Mouse (Mus musculus) Patski (cell line): ENCODE measurements around the gene Arhgap10. TPM values are rescaled to one million over a fixed set of nuclear protein-coding genes. Genes with fewer than 3 reads are reported as not detected.
A peak's percentile ranks its signal among the peaks of the same experiment; 100 is the strongest.

Experiments used
- ATAC-seq: fragments of 100-300 bp; one replicate; pipeline ENCODE4 v1.8.0; 2021
- CTCF ChIA-PET: fragments of 350-600 bp; sonication (Branson Sonifier 250); formaldehyde crosslinking; loops from one replicate; lab custom pipeline; 2022; ENCODE audit warnings: inconsistent platforms; lab: Charles Lee
- POLR2A ChIA-PET: fragments of 350-600 bp; sonication (Branson Sonifier 250); formaldehyde crosslinking; loops from one replicate; lab custom pipeline; 2022; ENCODE audit warnings: antibody characterized with exemption, inconsistent platforms; lab: Charles Lee
- DNase-seq: peaks from one replicate; pipeline ENCODE4 v3.0.0-alpha.2; 2011; ENCODE audit warnings: low read depth, low spot score
- H3K27me3 ChIP-seq: fragments of 371-371 bp; one replicate; pipeline ENCODE4 v1.5.1; 2021
- CTCF ChIP-seq: fragments of 100-300 bp; IDR thresholded peaks from one replicate; pipeline ENCODE4 v1.5.1; 2021
- in situ Hi-C: fragments of 300-500 bp; cut with MboI; formaldehyde crosslinking; loops from 3 replicates; pipeline ENCODE4 v1.11.1; 2018; ENCODE audit warnings: low pct_unique_long_range_greater_than_20kb, mixed read lengths
- polyA plus RNA-seq: library from polyadenylated mRNA; unstranded; gene quantifications from one replicate; pipeline ENCODE4 v1.2.3, GENCODE M21; 2021

Gene Arhgap10
- polyA plus RNA-seq, 1 experiment from 2014 or later = 45.5 TPM

DNA sequence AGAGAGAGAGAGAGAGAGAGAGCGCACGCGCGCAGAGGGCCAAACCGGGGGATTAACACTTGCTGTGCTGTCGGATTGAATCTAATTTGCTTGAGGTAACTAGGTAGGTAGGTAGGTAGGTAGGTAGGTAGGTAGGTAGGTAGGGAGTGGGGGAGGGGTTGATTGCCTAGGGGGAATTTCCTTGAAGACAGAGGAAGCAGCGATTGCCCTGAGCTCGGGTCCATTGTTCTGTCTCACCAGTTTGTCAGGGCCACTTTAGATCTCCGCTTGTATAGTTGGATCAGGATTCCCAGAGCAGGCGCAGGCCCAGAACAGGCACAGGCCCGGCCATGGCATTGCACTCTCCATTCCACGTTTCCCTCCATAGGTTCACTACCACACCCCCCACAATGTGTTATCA lies 19.1 kb upstream of the Arhgap10 start:
- ChIA-PET POLR2A (interaction anchor here (0.6 kb wide), 1 partner anchor 86 kb away, joined by 3 read pairs; no protein-coding TSS in a partner anchor), CTCF (interaction anchor here (1.2 kb wide), 2 partner anchors 16 to 20 kb away, joined by 3 read pairs; no protein-coding TSS in a partner anchor)
- in situ Hi-C loops = no loop called here
- H3K27me3 ChIP-seq = no peaks in the 10 kb centered on the region
- ATAC-seq (no peak), DNase-seq (no peak)
- no peak for TF ChIP-seq CTCF

DNA sequence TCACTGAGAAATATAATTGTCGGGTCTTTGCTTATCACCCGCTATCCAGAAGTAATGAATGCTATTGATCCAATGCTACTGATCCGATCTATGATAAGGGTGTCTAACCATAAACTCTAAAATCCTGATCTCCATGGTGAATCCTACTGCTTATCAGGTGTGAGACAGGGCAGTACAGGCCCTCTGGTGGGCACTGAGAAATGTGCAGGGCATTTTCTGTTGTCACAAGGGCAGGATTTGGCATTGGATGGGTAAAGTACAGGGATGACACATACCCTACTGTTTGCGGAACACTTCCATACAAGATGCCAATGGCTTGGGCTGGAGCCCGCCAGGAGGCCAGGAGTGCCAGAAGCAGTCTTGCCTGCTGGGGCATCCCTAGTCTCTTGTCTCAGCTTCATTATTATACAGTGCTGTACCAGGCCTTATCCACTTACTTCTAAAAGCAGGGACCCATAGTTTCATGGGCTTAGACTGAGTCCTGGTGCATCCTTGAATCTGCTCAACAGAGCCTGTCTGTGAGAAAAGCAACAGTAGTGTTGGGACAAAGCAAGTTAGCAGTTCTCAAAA lies 17.4 kb upstream of the Arhgap10 start:
- no peaks in the 10 kb centered on the region for H3K27me3 ChIP-seq
- no peak for DNase-seq
- POLR2A ChIA-PET = interaction anchor here (0.8 kb wide), 1 partner anchor 14 kb away, joined by 3 read pairs; the partner anchor contains the start of gene Prmt9

DNA sequence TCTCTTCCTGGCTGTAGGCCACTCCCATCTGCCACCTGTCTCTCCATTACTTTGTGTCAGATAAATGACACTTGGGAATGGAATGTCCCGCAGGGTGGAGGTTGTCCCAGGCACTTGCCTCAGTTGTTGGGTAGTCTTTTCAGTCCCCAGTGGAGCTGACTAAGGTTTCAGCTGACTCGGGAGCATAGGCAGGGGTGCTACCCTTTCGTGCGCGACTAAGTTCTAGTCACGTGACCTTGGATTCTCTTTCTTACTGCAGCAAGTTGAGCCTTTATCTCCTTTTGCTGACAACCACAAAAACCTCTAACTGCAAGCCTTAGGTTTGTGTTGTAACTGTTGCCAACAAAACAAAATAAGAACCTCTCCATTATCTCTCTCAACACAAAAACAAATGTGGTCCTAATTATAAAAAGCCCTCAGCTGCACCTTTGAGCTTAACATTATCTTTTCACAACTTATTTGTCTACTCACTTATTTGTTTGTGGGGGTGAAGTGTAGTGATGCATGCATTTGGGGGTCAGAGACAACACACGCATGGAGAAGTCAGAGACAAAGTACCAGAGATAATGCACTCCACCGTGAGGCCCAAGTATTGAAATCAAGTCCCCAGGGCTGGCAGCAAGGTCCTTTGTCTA lies 16.7 kb upstream of the Arhgap10 start:
- in situ Hi-C loops = no loop called here
- ChIA-PET POLR2A (interaction anchor here (0.7 to 0.8 kb wide), 2 partner anchors 9 to 15 kb away, joined by 3 read pairs; partner anchors contain the start of gene Prmt9), CTCF (interaction anchor here (1.1 to 1.5 kb wide), 7 partner anchors 9 to 114 kb away, joined by 3 to 13 read pairs (median 6); no protein-coding TSS in a partner anchor)
- TF ChIP-seq CTCF = no peak
- no peaks in the 10 kb centered on the region for H3K27me3 ChIP-seq
- no peak for DNase-seq
- no peak for ATAC-seq

More for the DNA sequence above, 17.4 kb upstream of the Arhgap10 start:
- peak; percentile 87 for TF ChIP-seq CTCF
- ATAC-seq = peak; percentile 95
- CTCF ChIA-PET = interaction anchor here (0.9 to 1.5 kb wide), 6 partner anchors 9 to 112 kb away, joined by 3 to 7 read pairs (median 3); no protein-coding TSS in a partner anchor
- in situ Hi-C loops = no loop called here

DNA sequence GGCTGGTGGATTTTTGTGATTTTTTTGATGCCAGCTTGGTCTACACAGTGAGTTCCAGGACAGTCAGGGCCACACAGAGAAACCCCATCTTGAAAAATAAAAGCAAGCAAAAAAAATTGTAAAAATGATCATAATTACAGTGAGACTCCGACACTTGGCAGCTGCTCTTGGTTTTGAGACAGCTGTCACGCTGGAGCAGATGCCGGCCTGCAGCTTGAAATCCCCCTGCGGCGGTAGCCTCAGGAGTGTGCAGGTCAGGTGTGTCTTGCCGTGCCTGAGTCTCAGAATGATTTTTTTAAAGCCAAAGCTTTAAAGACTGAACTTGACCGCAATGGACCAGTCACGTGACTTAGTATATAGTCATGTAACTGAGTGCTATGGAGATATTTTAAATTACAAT lies 8.4 kb upstream of the Arhgap10 start:
- H3K27me3 ChIP-seq = no peaks in the 10 kb centered on the region
- TF ChIP-seq CTCF = no peak
- CTCF ChIA-PET = interaction anchor here (1.0 to 1.9 kb wide), 7 partner anchors 8 to 106 kb away, joined by 3 to 13 read pairs (median 4); partner anchors contain the start of gene Arhgap10
- in situ Hi-C loops = no loop called here
- POLR2A ChIA-PET = interaction anchor here (0.6 to 1.1 kb wide), 2 partner anchors 19 to 90 kb away, joined by 3 read pairs; no protein-coding TSS in a partner anchor
- DNase-seq (no peak), ATAC-seq (no peak)

DNA sequence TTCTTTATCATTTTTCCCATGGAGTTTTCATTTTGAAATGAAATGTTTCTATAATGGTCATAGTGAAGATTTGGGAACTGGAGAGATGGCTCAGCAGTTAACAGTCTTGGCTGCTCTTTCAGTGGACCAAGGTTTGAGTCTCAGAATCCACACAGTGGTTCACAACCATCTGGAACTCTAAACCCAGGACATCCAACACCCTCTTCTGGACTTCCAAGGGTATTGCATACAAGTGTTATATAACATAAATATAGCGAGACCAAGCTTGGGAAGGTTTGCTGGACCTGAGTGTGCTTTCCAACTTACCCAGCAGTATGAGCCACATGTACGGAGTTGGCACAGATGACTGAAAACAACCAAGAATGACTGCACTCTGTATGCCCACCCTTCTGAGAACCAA lies 7.2 kb upstream of the Arhgap10 start:
- DNase-seq (no peak), ATAC-seq (no peak)
- no peaks in the 10 kb centered on the region for H3K27me3 ChIP-seq
- ChIA-PET POLR2A (interaction anchor here (0.5 to 1.1 kb wide), 2 partner anchors 9 to 88 kb away, joined by 3 read pairs; no protein-coding TSS in a partner anchor), CTCF (interaction anchor here (1.0 to 2.9 kb wide), 7 partner anchors 8 to 105 kb away, joined by 3 to 15 read pairs (median 4); partner anchors contain the start of genes Arhgap10 and Prmt9)
- in situ Hi-C loops = no loop called here
- TF ChIP-seq CTCF = no peak

DNA sequence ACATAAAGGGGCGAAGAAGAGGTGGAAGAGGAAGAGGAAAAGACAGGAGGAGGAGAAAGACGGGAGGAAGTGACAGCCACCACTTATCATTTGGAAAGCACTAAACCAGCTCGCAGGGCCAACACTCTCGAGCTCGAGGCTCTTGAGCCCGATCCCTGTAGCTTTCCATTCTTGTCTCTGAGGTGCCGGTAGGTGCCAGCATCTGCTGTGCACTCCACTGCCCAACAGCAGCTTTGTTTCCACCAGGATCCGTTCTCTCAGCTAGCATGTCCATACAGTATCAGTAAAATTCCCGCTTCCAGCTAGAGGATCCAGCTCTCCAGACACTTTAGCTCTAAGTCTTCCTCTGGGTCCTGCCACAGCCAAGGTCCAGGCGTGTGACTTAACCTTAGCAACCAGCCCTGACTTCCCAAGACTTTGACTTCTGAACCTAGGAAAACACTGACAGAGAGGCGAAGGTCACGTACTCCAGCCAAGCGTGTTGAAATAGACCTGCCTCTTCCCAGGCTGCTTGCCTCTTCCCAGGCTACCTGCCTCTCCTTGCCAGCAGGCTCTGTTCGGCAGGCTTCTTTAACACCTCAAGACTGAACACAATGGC lies 6.4 kb upstream of the Arhgap10 start:
- CTCF ChIA-PET = interaction anchor here (0.8 to 2.9 kb wide), 5 partner anchors 8 to 120 kb away, joined by 3 to 15 read pairs (median 4); no protein-coding TSS in a partner anchor
- no peak for ATAC-seq
- no peak for TF ChIP-seq CTCF
- H3K27me3 ChIP-seq = no peaks in the 10 kb centered on the region
- POLR2A ChIA-PET = no interaction called here
- in situ Hi-C loops = no loop called here
- no peak for DNase-seq

DNA sequence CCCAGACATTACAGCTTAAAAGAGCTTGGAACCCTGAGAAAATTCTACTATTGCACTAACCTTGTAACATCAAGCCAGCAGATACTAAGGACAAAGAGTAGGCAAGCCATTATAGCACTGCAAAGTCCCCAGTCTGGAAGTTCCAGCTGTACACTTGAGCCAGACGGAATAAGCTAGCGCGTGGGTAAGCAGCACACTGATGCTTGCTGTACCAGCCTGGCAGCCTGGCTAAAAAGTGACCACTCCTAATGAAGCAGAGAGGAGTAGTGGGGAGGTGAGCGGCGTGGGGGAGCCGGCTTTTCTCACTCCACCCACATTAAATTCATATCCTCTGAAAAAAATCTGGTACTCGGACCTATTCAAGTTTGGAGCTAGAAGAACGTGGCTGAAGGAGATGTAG lies 5.2 kb upstream of the Arhgap10 start:
- in situ Hi-C loops = no loop called here
- ChIA-PET POLR2A (interaction anchor here (0.6 kb wide), 1 partner anchor 34 kb away, joined by 5 read pairs; no protein-coding TSS in a partner anchor), CTCF (interaction anchor here (1.0 to 2.9 kb wide), 5 partner anchors 10 to 103 kb away, joined by 3 to 15 read pairs (median 4); no protein-coding TSS in a partner anchor)
- H3K27me3 ChIP-seq = no peaks in the 10 kb centered on the region
- no peak for TF ChIP-seq CTCF
- ATAC-seq (no peak), DNase-seq (no peak)

DNA sequence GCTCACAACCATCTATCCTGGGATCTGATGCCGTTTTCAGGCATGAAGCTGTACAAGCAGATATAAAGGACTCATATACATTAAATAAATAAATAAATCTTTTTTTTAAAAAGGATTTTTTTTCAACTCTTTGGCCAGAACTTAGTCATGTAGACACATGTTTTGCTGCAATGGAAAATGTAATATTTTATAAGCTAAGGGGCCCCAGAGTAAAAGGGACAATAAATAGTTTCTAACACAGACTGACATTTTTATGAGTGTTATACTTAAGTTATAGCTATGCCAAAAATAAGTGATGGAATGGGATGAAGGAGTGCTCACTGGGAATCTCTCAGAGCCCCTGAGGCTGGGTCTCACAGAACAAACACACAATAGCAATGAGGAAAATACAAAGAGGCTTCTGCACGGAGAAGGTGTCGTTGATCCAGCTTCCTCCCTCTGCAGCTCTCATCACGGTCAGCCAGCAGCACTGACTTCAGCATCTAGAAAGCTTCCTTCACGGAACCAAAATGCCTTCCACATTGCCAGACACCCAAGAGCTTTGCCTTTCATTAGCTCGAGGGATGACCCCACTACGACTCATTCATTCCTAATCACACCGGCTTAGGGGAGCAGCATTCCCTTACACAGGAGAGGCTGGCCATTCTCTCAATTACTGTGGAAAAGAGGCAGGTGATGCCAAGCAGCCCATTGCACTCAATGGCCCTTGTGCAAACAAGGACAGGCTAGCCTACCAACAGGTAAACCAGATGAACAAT lies 3.5 kb upstream of the Arhgap10 start:
- in situ Hi-C loops = no loop called here
- H3K27me3 ChIP-seq = no peaks in the 10 kb centered on the region
- TF ChIP-seq CTCF = no peak
- ChIA-PET POLR2A (interaction anchor here (0.7 kb wide), 1 partner anchor 101 kb away, joined by 5 read pairs; no protein-coding TSS in a partner anchor), CTCF (interaction anchor here (1.0 to 2.7 kb wide), 11 partner anchors 11 to 101 kb away, joined by 3 to 7 read pairs (median 4); partner anchors contain the start of gene Prmt9)
- no peak for DNase-seq
- ATAC-seq = no peak

DNA sequence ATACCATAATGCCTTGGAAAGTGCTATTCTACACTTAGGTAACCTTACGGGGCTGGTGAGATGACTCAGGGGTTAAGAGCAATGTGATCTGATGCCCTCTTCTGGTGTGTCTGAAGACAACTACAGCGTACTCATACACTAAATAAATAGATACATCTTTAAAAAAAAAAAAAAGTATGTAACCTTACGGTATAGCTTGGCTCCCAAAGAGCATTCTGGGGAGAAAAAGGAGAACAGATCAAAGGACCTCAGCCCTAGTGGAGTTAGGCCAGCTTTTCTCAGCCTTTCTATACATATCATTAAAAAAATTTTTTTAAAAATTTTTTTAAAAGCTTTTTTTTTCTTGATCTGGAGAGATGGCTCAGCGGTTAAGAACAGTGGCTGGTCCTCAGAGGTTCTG lies 2.8 kb upstream of the Arhgap10 start:
- TF ChIP-seq CTCF = no peak
- no peak for ATAC-seq
- no peaks in the 10 kb centered on the region for H3K27me3 ChIP-seq
- in situ Hi-C loops = no loop called here
- no peak for DNase-seq
- POLR2A ChIA-PET = interaction anchor here (0.7 kb wide), 1 partner anchor 100 kb away, joined by 5 read pairs; no protein-coding TSS in a partner anchor
- CTCF ChIA-PET = interaction anchor here (1.0 to 2.7 kb wide), 11 partner anchors 12 to 100 kb away, joined by 3 to 7 read pairs (median 4); partner anchors contain the start of gene Prmt9
